Mouse (Mus musculus): ENCODE results near the gene Ctc1. TPM values are rescaled to one million over a fixed set of nuclear protein-coding genes. Genes with fewer than 3 reads are reported as not detected.
"Not testable (repeated sequence)": the region's sequence is repeated elsewhere in the genome, so short reads cannot be mapped to it uniquely, and the experiment has no call there.

Ctc1 gene
- polyA plus RNA-seq (2012; rRNA removed) = 14.0 and 20.0 TPM in 2 replicates

DNA sequence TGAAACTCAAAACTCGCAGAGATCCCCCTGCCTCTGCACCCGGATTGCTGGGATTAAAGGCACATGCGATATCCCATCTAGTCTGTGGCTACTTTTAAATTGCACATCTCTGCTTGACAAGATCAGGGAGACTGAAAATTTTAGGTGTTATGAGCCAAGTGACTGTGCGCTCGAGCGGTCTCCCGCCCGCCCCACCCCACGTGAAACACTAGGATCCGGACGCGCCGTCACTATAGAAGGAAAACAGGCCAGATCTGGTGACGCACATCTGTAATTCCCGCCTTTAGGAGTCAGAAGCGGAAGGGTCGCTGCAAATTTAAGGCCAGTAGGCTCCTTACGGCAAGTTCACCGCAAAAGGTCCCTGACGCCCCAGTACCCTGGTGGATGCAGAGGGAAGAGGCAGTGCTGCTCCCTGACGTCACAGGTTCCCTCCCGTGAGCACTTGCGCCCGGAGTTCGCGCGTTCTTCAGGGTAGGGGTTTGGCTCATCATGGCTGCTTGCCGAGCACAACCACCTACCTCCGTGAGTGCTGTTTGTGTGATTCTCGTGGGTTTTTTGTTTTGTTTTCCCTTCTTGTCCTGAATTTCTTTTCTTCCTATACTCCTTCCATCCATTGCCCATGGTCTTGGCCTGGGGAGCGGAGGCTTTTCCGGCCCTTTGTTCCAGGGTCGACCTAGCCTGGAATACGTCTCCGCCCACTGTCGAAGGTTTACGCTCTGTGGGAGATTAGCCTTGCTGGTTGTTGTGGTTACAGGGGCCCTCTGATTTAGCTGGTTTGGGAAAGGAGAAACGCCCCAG is at the start of gene Ctc1:
Gene Ctc1 (plus strand): TSS at position 268 of the 798 bp plus-strand sequence.
- under 1% methylated on average over 38 of the region's 38 CpGs for WGBS
- peak within 1 kb of the TSS; percentile 66 for H3K27ac ChIP-seq (ENCODE audit: insufficient read depth, low read depth, low read length)
- peak; percentile 82; the same call in 1 of the 2 replicates for TF ChIP-seq CTCF (IDR thresholded peaks at IDR 0.05; ENCODE audit: extremely low read depth, insufficient read length, insufficient replicate concordance, low read depth, low read length)
- peak; percentile 58; the same call in 1 of the 2 replicates for TF ChIP-seq POLR2A (IDR thresholded peaks at IDR 0.05; ENCODE audit: low read depth, low read length)
- H3K4me3 ChIP-seq (ENCODE audit: low read depth, low read length) = peak within 1 kb of the TSS; percentile 82
- peaks cover 2% of the 10 kb centered on the region; the same call in 1 of the 2 replicates for H3K4me1 ChIP-seq (ENCODE audit: control insufficient read depth, insufficient read depth, insufficient read length, low read length)
- peaks cover under 1% of the 10 kb centered on the region; the same call in 1 of the 2 replicates for H3K36me3 ChIP-seq (ENCODE audit: control insufficient read depth, insufficient read depth, low read length)
- no peaks in the 10 kb centered on the region for H3K27me3 ChIP-seq (ENCODE audit: control insufficient read depth, insufficient read depth, low read length)

DNA sequence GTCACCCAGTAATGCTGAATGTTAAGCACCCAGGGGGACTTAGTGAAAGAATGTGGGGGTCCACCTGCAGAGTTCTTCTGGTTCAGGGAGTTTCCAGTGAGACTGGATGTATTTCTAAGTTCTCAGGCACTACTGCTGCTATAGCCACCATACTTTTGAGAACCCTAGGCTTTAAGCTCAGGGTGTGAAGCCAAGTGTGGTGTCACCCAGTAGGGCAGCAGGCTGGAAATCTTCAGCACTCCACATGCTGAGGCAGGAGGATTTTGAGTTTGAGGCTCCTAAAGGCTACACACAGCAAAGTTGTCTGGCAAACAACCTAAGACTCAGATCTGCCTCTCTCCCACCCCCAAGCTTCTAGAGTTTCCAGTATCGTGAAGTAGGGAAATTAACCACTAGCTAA is 49.2 kb upstream of the Ctc1 start:
- H3K27ac ChIP-seq (ENCODE audit: insufficient read depth, low read depth, low read length) = no peak overlapping the region
- no peaks in the 10 kb centered on the region for H3K36me3 ChIP-seq (ENCODE audit: control insufficient read depth, insufficient read depth, low read length)
- WGBS = 40% methylated on average over 1 of the region's 1 CpGs
- TF ChIP-seq CTCF (IDR thresholded peaks at IDR 0.05; ENCODE audit: extremely low read depth, insufficient read length, insufficient replicate concordance, low read depth, low read length) = no peak
- no peak for TF ChIP-seq POLR2A (IDR thresholded peaks at IDR 0.05; ENCODE audit: low read depth, low read length)
- H3K4me3 ChIP-seq (ENCODE audit: low read depth, low read length) = no peak overlapping the region
- H3K4me1 ChIP-seq (ENCODE audit: control insufficient read depth, insufficient read depth, insufficient read length, low read length) = peaks cover 5% of the 10 kb centered on the region
- no peaks in the 10 kb centered on the region for H3K27me3 ChIP-seq (ENCODE audit: control insufficient read depth, insufficient read depth, low read length)

DNA sequence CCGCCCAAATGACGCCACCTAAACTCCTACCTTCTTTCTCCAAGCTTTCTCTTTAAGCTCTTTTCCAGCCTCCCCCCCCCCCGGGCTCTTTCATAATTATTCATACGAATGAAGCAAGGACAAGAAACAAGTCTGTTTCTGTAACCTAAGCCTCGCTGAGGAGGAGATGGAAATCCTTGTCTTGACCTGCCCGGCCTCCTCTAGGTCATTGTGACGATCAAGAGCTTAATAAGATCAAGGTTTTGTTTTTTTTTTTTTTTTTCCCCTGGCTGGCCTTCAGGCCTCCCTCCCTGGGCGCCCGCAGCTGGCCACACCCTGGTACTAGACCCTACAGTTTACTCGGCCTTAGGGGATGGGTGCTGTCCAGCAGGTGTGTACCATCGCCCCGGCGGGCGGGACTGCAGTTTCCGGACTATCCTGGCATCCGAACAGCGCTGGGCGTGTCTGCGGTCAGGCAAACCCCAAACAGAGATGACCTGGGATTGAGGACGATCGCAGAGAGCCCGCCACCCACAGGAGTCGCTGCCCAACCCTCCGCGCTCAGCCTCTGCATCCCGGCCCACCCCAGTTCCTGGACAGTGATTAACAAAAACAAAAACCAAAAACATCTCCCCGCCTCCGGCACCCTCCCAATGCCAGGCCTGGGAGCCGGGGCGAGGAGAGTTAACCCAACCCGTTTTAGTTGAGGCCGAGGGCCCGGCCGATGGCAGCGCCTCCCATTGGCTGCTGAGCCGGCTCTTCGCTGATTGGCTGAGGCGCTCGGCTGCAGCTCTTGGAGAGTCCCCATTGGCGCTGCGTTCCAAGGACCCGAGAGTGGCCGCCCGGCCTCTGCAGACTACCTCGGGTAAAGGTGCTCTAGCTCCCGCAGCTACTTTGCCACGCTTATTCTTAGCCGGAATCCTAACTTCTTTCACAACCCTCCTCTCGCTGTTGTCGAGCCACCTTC is 48.1 kb upstream of the Ctc1 start, which contains the start of gene Slc25a35:
Gene Slc25a35 (plus strand): TSS at position 795 of the 946 bp plus-strand sequence.
- WGBS = under 1% methylated on average over 50 of the region's 50 CpGs
- peaks cover 9% of the 10 kb centered on the region for H3K4me1 ChIP-seq (ENCODE audit: control insufficient read depth, insufficient read depth, insufficient read length, low read length)
- H3K4me3 ChIP-seq (ENCODE audit: low read depth, low read length) = peak within 1 kb of the TSS; percentile 69
- H3K27me3 ChIP-seq (ENCODE audit: control insufficient read depth, insufficient read depth, low read length) = no peaks in the 10 kb centered on the region
- H3K27ac ChIP-seq (ENCODE audit: insufficient read depth, low read depth, low read length) = peak within 1 kb of the TSS; percentile 24
- TF ChIP-seq POLR2A (IDR thresholded peaks at IDR 0.05; ENCODE audit: low read depth, low read length) (no peak; the same call in 1 of the 2 replicates), CTCF (IDR thresholded peaks at IDR 0.05; ENCODE audit: extremely low read depth, insufficient read length, insufficient replicate concordance, low read depth, low read length) (no peak)
- H3K36me3 ChIP-seq (ENCODE audit: control insufficient read depth, insufficient read depth, low read length) = no peaks in the 10 kb centered on the region

DNA sequence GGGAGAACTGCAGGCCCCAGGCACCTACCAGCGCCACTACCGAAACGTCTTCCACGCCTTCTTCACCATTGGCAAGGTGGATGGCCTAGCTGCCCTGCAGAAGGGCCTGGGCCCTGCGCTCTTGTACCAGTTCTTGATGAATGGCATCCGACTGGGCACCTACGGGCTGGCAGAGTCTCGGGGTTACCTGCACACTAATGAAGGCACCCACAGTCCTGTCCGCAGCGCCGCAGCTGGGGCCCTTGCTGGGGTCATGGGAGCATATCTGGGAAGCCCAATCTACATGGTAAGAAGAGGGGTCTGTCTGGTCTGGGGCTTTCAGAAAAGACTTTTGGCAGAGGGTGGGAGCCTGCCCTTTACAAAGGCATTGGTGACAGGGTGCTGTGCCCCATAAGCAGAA is 47.0 kb upstream of the Ctc1 start:
- H3K27me3 ChIP-seq (ENCODE audit: control insufficient read depth, insufficient read depth, low read length) = no peaks in the 10 kb centered on the region
- no peak overlapping the region for H3K27ac ChIP-seq (ENCODE audit: insufficient read depth, low read depth, low read length)
- WGBS = 87% methylated on average over 11 of the region's 11 CpGs
- no peak for TF ChIP-seq CTCF (IDR thresholded peaks at IDR 0.05; ENCODE audit: extremely low read depth, insufficient read length, insufficient replicate concordance, low read depth, low read length)
- TF ChIP-seq POLR2A (IDR thresholded peaks at IDR 0.05; ENCODE audit: low read depth, low read length) = no peak
- no peaks in the 10 kb centered on the region for H3K36me3 ChIP-seq (ENCODE audit: control insufficient read depth, insufficient read depth, low read length)
- H3K4me1 ChIP-seq (ENCODE audit: control insufficient read depth, insufficient read depth, insufficient read length, low read length) = peaks cover 13% of the 10 kb centered on the region
- H3K4me3 ChIP-seq (ENCODE audit: low read depth, low read length) = peak overlapping the region; percentile 15

DNA sequence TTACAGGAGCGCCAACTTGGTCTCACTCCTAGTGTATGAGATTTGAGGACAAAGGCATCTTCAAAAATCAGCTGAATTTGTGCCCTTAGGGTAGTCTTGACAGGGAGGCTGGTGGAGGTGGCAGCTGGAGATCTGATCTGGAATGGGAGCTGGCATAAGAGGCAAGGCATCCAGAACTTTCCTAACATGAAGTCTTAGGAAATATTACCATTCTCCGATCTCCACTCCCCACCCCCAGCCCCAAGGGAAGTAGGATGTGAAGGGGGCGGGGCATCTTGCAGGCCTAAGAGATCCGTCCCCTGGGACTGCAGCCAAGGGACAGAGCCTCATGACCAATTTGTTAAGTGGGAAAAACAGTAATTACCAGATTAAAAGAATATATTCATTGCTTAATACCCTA is 45.5 kb upstream of the Ctc1 start:
- H3K27me3 ChIP-seq (ENCODE audit: control insufficient read depth, insufficient read depth, low read length) = no peaks in the 10 kb centered on the region
- 61% methylated on average over 4 of the region's 4 CpGs for whole genome bisulfite sequencing
- H3K36me3 ChIP-seq (ENCODE audit: control insufficient read depth, insufficient read depth, low read length) = no peaks in the 10 kb centered on the region
- H3K4me1 ChIP-seq (ENCODE audit: control insufficient read depth, insufficient read depth, insufficient read length, low read length) = peaks cover 19% of the 10 kb centered on the region
- peak overlapping the region; percentile 12; the same call in 1 of the 2 replicates for H3K4me3 ChIP-seq (ENCODE audit: low read depth, low read length)
- no peak overlapping the region for H3K27ac ChIP-seq (ENCODE audit: insufficient read depth, low read depth, low read length)
- TF ChIP-seq POLR2A (IDR thresholded peaks at IDR 0.05; ENCODE audit: low read depth, low read length) (no peak), CTCF (IDR thresholded peaks at IDR 0.05; ENCODE audit: extremely low read depth, insufficient read length, insufficient replicate concordance, low read depth, low read length) (no peak)

DNA sequence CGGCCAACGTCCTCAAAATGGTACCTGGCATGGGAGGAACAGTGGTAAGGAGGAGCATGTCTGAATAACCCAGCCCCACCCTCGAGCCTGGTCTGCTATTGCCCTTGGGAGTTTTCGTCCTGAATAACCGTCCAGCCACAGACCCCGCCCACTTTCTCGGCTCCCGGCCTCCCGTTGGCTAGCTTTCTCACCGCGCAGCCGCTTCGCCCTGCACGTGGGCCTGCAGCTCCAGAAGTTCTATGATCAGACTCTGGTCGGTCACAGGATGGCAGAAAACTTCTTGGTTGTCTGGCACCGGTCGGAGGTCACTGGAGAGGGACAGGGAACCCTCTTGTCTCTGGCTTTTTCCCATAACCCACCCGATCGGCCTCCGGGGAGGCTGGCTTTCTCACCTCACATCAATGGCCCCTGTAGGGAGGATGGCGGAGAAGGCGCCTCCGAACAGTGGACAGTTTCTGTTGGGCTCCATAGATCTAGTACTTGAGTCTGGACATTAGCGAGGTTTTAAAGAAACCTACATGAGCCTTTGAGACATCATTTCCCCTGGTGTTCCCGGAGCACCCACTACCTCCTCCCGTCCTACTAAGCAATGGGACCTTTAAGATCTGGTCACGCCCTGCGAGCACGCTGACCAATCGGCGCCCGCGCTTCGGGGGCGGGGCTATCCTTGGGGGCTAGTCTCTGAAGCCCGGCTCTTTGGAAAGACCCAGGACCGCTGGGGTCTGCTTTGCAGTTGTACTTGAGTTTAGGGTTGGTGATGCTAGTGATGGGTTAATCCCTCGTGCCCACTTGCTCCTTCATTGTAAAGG is 42.3 kb upstream of the Ctc1 start:
- H3K36me3 ChIP-seq (ENCODE audit: control insufficient read depth, insufficient read depth, low read length); H3K27me3 ChIP-seq (ENCODE audit: control insufficient read depth, insufficient read depth, low read length): not testable (repeated sequence)
- under 1% methylated on average over 38 of the region's 38 CpGs for WGBS
- Histone ChIP-seq H3K4me3 (ENCODE audit: low read depth, low read length) (peak overlapping the region; percentile 73), H3K27ac (ENCODE audit: insufficient read depth, low read depth, low read length) (0 out of 2 replicates have a peak overlapping the region, but pooled peaks have one; percentile 18), H3K4me1 (ENCODE audit: control insufficient read depth, insufficient read depth, insufficient read length, low read length) (peaks cover 18% of the 10 kb centered on the region)
